In genomic region chr13:63430206-63430605, GRCm38 (mm10) we compare ENCODE assay signal across 8 mouse cellular contexts.
DNase-seq lines count a peak whose midpoint lies in the region; ATAC-seq and TF ChIP-seq lines count a peak whose summit lies in the region.

No protein-coding gene starts in this region.

- no peak for TF ChIP-seq EP300 in liver, embryonic 14.5 days (IDR thresholded peaks at IDR 0.05; ENCODE audit: low read depth)

- no peaks in the 10 kb centered on the region for H3K27me3 ChIP-seq in cerebellum, adult 2 months (ENCODE audit: control insufficient read depth, insufficient read depth, low read length)
- H3K27me3 ChIP-seq in liver, embryonic 14.5 days (ENCODE audit: control insufficient read depth, insufficient read depth, low read length): no peaks in the 10 kb centered on the region

- H3K9me3 ChIP-seq in liver, embryonic 14.5 days (ENCODE audit: control insufficient read depth, low read length): no peaks in the 10 kb centered on the region

- no peak overlapping the region for H3K4me3 ChIP-seq in cerebellum, adult 2 months (replicated peaks; ENCODE audit: insufficient read depth, low read depth, low read length)
- peak overlapping the region; percentile 80 to 83; a peak in 3 of 4 replicates for H3K4me3 ChIP-seq in liver, embryonic 14.5 days (ENCODE audit: insufficient read depth in 1 of 2, low read depth in 2 of 2, low read length in 2 of 2)

- peak overlapping the region; percentile 76 for H3K4me2 ChIP-seq in liver, embryonic 14.5 days (ENCODE audit: low read depth)

- no peak overlapping the region for H3K27ac ChIP-seq in cerebellum, adult 2 months (ENCODE audit: insufficient read depth, low read length)
- no peak overlapping the region for H3K27ac ChIP-seq in liver, embryonic 14.5 days

- DNase-seq in cerebellum, adult 11-12 months: peak; percentile 39
- no peak for DNase-seq in cerebellum, adult 2 months
- DNase-seq in thymus, postnatal 25 days: peak; percentile 2
- no peak for DNase-seq in thymus, postnatal 14 days
- DNase-seq in liver, embryonic 14.5 days (ENCODE audit: low read depth in 3 of 3, low spot score in 3 of 3): no peak
- no peak for DNase-seq in adipocyte (ENCODE audit: low spot score)
- DNase-seq in adrenal gland, postnatal 10 days: no peak
- no peak for DNase-seq in frontal cortex, postnatal 10 days (ENCODE audit: low spot score in 2 of 2)

- TF ChIP-seq CTCF in cerebellum, adult 2 months (IDR thresholded peaks at IDR 0.05; ENCODE audit: borderline replicate concordance, insufficient read depth, low read depth, low read length): no peak
- TF ChIP-seq CTCF in liver, embryonic 14.5 days (IDR thresholded peaks at IDR 0.05; ENCODE audit: low read depth): no peak

- H3K9ac ChIP-seq in liver, embryonic 14.5 days (replicated peaks): peak overlapping the region; percentile 73

- TF ChIP-seq POLR2A in cerebellum, adult 2 months (IDR thresholded peaks at IDR 0.05; ENCODE audit: borderline replicate concordance, insufficient read depth, low read length): no peak

- H3K36me3 ChIP-seq in liver, embryonic 14.5 days (replicated peaks; ENCODE audit: control insufficient read depth, insufficient read depth, low read depth): no peaks in the 10 kb centered on the region

- ATAC-seq in liver, embryonic 14.5 days (ENCODE audit: insufficient read depth): no peak

- 0 out of 2 replicates have a peak, but pooled peaks cover 3% of the 10 kb centered on the region for H3K4me1 ChIP-seq in cerebellum, adult 2 months (ENCODE audit: control insufficient read depth, insufficient read depth, low read length)
- H3K4me1 ChIP-seq in liver, embryonic 14.5 days (replicated peaks; ENCODE audit: control insufficient read depth in 2 of 2, insufficient read depth in 2 of 2, low read length in 1 of 2): peaks cover 2 to 3% of the 10 kb centered on the region in 2 experiments; a peak in 2 of 4 replicates

- 86% methylated on average over 9 of the region's 9 CpGs for WGBS in cerebellum, adult 2 months
- WGBS in liver, embryonic 14.5 days (ENCODE audit: insufficient replicate concordance): 76% methylated on average over 9 of the region's 9 CpGs

Comparison
In these comparisons a context has a peak if more than half of its experiments do, and no peak if none do; other contexts are left out.
1. DNase-seq: peak in cerebellum, adult 11-12 months (single experiment) and thymus, postnatal 25 days (single experiment); none in cerebellum, adult 2 months (0 of 2), thymus, postnatal 14 days (single experiment), liver, embryonic 14.5 days (0 of 3), adipocyte (single experiment), adrenal gland, postnatal 10 days (single experiment) and frontal cortex, postnatal 10 days (0 of 2).